Mouse (Mus musculus) urinary bladder, adult 18-20 months (tissue): ENCODE measurements around the gene Hoxc12.
A peak's percentile ranks its signal among the peaks of the same experiment; 100 is the strongest.

Experiments
- DNase-seq, 2 experiments: peaks; one replicate each; pipeline ENCODE4 v3.0.0; 2022; ENCODE audit warnings: low spot score in 2 of 2, mixed read lengths in 2 of 2

Hoxc12 gene

DNA sequence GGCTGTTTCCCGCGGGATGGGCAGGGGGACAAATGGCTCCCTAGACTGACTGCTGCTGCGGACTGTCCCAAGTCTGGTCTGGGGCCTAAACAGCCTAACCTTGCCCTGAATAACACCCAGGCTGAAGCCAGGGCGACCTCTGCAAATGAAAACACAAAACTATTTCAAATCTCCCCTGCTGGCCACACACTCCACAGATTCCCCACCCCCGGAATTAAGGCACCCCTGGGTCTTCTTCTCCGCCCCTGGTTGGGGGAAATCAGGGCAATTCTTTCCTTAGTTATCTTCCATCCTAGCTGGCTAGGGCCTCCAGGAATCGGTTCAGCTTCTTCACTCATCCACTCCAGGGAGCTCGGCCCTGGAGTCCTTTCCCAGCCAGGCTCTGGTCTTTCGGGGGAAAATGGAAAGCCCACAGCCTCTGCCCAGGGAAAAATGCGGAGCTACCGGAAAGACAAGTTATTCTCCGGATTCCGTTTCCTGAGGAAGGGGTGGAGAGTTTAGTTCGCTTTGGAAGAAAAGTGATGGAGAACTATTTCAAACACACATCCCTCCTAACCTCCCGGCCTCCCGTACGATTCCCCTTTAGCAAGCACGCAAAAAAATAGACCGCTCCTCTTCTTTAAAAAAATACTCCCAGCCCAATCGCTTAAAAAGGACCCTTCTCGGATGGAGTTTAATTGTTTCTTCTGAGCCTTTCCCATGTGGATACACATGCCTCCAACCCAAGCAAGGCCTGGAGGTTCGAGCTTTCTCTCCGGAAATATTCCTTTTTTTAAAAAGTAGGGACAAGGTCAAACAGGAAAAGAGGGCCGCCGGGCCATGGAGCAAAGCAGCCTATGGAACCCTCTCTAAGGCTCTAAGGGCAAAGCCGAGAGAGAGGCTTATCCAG, 28.7 kb downstream of the Hoxc12 start:
- DNase-seq = no peak

DNA sequence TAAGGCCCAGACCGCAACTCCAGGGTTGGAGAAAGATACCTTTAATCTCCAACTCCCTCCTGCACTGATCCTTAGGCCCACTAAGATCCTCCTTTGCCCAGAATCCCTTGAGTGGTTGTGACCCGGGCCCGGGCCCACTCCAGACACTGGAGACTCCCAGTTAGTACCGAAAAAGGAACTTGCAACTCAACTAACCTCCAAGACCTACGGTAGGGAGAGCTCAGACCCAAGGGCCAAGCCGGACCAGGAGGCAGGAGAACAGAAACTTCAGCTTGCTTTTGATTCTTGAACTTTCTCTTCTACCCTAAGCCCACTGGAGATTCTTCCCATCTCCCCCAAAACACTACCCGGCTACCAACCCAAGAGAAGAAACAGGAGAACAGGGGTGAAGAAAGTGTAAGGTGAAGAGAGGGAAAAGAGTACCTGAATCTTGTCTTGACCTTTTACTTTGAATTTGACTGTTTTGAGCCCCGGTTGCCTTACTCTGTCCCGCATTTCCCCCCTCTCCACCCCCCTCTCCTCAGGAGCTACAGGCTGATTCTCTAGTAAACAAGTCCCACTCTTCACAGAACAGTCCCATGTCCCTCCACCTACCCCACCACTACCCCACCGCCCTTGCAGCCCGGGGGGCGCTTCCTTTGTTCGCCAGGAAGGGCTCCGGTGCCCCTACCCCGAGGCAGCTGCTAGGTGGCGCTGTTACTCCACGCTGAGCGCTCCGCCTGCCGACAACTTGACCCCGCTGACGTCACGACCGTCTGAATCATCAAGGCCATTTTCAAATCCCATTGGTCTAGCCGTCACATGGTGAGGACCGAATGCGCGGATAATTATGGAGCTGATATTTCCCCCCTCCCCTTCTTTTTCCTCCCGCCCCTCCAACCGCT, 29.6 kb downstream of the Hoxc12 start:
- peak in 1 of 2 experiments; percentile 81 for DNase-seq

DNA sequence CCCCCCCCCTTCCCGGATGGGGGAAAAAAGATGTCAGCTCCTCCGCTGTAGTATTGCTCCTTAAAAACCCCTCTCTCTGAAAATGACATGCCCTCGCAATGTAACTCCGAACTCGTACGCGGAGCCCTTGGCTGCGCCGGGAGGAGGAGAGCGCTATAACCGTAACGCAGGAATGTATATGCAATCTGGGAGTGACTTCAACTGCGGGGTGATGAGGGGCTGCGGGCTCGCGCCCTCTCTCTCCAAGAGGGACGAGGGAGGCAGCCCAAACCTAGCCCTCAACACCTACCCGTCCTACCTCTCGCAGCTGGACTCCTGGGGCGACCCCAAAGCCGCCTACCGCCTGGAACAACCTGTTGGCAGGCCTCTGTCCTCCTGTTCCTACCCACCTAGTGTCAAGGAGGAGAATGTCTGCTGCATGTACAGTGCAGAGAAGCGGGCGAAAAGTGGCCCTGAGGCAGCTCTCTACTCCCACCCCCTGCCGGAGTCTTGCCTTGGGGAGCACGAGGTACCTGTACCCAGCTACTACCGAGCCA, 30.3 kb downstream of the Hoxc12 start, which contains the start of gene Hoxc10:
Gene Hoxc10 (plus strand): TSS at position 21 of the 536 bp plus-strand sequence.
- DNase-seq = no peak

DNA sequence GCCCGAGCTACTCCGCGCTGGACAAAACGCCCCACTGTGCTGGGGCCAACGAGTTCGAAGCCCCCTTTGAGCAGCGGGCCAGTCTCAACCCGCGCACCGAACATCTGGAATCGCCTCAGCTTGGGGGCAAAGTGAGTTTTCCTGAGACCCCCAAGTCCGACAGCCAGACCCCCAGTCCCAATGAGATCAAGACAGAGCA, 30.7 kb downstream of the Hoxc12 start, which contains the start of gene Hoxc5:
Gene Hoxc5 (plus strand): TSS at position 132 of the 199 bp plus-strand sequence.
- DNase-seq = no peak

DNA sequence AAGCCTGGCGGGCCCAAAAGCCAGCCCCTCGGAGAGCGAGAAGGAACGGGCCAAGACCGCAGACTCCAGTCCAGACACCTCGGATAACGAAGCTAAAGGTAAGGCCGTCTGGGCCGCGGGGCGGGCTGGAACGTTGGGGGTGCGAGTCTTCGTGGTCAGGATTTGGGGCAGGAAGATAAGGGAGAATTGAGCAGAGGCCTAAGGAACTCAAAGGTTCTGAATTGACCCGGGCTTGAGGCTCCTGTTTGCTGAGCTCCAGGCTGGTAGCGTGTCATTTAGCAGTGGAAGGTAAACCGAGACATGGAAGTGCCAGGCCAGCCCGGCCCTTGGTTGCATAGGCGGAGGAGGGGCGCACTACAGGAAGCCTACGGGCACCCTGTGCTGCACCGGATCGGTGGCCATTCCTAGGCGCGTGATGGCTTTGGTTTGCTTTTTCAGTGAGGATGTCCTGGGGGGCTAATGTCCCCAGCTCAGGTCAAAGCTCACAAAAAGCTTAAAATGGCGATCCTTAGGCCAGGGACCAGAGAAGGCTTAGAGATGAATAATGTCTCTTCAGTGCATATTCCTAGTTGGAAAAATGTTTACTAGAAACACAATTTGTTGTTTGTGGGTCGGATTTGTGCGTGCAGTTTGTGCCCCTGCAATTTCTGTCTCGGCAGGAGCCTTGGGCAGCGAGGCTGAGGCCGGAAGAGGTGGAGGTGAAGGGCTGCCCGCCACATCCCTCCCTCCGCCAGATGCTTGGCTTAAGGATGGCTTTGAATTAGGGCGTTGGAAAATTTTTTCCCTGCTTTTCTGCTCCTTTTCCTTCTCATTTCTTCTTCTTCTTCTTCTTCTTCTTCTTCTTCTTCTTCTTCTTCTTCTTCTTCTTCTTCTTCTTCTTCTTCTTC, 31.2 kb downstream of the Hoxc12 start:
- DNase-seq = no peak

DNA sequence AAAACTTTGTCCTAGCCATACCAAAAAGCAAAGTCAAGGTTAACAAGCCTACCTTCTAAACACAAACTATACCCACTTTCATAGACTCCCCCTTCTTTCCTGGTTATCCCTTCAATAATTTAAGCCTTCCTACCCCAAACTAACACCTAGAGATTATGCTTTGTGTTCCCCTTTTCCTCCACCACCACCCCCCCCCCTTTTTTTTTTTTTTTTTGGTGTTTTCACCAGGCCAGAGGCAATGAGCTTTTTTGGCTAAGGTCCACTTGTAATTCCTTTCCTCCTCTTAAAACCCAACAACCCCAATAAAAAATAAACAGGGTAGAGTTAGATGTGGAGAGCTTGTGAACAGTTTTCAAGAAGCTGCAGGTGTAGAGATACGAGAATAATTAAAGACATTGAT, 32.7 kb downstream of the Hoxc12 start:
- DNase-seq = no peak

DNA sequence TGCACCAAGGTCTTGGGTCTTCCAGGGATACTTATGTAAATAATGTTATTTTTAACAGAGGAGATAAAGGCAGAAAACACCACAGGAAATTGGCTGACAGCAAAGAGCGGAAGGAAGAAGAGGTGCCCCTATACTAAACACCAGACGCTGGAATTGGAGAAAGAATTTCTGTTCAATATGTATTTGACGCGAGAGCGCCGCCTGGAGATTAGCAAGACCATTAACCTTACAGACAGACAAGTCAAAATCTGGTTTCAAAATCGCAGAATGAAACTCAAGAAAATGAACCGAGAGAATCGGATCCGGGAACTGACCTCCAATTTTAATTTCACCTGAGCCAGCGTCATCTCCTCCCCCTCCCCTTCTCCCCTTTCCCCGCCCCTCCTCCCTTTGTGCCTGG, 34.2 kb downstream of the Hoxc12 start:
- no peak for DNase-seq

DNA sequence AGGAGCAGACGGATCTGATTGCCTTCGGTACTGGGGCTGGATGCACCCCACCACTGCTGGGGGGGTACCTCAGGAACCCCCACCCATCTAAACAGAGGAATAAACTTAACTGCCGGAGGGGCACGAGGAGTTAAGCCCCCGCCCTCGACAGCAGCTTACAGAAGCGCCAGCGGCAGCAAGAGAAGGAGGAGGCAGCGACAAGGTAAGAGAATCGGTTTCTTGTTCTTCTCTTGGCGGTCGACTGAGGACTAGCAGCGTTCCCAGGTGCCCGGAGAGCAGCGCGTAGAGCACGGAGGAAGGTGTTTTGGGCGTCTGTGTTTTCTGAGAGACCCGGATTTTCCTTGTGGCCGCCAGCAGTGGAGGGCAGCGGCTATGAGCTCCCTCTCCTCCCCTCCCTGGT, 35.7 kb downstream of the Hoxc12 start:
- no peak for DNase-seq

DNA sequence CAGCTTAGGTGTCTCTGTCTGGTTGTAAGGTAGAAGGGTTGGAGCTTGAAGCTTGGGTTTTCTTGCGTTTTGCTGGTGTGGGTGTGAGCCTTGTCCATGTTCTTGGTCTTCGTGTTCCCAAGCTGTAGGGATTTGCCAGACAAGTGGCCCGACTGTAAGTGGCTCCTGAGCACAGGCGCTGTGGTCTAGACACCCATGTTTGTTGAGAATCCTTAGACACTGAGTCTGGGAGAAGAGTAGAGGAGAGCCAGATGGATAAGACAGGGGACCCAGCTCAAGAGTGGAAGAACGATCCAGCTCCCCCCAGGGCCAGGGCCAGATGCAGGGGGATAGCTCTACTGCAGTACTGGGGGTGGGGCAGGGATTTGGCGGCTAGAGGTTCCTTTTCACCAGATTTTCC, 36.2 kb downstream of the Hoxc12 start:
- DNase-seq = no peak

DNA sequence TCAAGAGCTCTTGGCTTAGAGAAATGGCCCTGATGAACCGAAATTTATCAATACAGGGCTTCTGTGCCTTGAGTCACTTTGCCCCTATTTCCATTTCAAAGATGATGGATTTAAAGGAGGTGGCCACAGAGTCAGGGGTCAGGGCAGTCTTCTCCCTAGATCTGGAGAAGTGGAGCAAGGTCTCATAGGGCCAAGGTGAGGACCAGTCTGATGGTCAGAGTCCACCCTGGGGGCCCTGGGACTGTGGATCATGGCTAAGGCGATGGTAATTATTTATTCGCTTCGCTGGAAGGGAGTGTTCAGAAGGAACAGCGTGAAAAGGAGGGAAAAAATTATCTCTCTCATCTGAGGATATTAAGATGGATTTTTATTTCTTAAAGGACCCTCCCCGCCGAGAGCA, 38.5 kb downstream of the Hoxc12 start:
- no peak for DNase-seq

DNA sequence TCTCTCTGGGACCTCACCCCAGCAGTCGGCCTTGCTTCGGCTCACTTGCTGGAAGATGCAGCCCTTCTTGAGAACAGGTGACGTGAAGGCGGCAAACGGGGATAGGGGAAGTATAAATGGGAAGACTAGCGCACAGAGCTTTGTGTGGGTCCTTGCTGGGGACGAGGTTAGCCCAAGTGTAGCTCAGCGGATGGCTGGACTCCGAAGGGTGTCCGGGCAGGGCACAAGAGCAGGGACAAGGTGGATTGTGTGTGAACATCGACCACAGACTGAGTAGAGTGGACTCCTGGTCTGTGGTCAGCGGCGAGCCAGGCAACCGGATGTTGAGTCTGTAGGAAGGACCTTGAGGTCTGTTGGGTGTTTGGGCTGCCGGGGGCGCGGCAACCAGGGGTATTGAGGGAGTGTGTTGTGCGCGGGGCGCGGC, 39.1 kb downstream of the Hoxc12 start:
- DNase-seq = no peak

DNA sequence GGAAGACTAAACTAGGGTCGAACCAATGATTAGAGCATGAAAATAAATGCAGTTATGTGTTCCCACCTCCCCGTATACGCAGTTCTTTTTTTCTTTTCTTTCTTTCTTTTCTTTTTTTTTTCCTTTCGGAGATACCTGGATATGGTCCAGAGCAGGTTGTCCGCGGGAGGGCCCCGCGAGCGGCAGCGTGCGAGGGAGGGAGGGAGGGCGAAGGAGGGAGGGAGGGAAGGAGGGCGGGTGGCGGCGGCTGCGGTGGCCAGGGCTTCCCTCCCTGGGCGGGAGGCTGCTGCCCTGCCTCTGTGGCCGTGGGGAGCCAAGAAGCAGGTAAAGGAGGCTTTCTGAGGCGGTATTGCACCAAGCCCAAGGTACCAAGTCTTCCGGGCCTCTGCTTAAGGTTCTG, 39.6 kb downstream of the Hoxc12 start, which contains the start of gene Hoxc9:
Gene Hoxc9 (plus strand): TSS at position 269 of the 400 bp plus-strand sequence.
- no peak for DNase-seq

DNA sequence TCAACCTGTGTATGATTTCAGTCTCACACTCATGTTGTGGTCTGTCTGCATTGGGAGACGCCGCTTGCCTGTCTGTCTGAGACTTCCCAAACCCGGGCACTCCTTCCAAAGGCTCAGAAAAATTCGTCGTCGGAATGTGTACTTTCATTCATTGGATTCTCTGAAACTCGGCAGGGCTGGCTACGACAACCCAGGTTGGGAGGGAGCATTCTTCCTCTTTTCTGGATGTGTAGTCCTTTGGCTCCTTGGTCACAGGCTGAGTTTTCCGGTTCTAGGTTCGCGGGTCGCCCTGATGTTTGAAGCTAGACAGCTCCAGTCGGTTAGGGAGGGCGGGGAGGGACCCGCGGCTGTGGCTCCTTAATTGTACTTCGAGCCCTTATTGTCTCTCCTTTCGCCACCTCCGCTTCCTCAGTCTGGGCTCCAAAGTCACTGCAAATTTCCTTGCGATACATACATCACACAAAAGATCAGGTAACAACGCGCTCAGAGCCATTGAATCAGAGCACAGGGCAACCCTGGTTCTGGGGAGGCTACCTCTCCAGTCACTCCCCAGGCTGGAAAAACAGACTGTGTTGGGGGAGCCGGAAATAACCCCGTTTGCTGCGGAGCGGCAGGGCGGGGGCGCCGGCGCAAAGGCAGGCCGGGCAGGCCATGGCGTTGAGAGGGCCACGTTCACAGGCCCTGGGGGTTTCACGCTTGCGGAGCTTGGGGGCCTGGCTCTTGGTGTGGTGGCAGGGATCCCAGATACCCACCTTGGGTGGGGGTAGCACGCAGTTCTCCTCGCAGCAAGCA, 40.3 kb downstream of the Hoxc12 start:
- no peak for DNase-seq

DNA sequence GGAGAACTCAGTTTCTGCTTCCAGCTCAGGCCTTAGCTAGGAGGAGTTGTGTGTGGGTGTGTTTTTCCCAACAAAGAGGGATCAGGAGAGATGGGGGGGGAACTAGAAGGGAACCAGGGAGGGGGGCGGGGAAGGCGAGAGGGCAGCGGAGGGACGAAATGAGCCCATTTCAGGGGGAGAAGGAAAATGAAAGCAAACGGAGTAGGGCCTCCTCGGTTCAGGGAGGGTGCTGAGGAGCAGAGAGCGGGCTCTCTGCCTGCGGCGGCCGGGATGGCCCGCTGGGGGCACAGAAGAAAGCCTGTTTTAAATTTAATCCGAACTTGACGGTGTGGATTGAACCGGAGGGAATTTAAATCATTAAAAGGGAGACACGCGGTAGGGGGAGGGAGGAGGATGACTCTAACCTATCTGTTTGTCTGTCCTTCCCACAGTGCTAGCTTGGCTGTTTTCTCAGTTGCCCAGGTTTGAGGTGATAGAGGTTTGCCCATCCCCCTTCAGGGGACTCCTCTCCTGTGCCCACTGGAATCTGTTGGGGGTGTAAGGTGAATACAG, 40.9 kb downstream of the Hoxc12 start:
- DNase-seq = no peak

DNA sequence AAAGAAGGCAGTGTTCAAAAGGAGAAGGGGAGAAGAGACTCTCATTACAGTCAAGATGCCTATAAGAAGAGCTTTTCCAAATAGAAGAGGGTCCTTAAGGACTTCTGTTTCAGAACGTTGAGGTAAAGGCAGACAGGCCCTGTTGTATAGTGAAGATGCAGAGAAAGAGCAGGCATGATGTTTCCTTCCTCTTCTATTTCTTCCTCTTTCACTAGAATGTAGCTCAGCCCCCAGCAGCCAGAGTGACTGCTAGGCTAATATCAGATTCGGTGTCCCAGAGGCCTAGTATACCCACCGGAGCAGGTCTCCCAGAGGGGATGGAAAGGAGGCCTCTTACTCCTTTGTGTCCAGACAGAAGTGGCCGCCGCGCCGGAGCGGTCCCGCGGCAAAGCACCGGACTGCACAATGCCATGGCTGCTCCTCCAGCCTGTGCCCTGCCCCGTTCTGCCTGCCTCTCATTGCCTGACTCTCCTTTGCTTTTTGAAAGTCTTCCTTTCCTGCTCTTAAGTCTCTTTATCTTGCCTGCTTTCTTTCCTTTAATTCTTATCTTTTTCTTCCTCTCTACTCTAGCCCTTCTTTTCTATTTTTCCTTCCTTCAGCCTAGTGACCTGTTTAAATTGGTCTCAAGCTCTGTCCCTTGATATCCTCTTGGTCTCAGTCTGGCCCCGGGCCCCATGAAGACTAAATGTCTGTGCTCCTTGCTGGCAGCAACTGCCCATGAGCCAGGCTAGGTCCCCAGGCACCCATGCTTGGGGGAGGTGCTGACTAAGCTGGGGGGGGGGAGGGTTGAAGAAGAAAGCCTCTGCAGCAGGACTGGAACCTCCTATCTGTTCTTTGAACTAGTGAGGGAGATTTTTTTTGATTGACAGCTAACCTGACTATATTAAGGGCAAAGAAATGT, 42.3 kb downstream of the Hoxc12 start:
- no peak for DNase-seq

DNA sequence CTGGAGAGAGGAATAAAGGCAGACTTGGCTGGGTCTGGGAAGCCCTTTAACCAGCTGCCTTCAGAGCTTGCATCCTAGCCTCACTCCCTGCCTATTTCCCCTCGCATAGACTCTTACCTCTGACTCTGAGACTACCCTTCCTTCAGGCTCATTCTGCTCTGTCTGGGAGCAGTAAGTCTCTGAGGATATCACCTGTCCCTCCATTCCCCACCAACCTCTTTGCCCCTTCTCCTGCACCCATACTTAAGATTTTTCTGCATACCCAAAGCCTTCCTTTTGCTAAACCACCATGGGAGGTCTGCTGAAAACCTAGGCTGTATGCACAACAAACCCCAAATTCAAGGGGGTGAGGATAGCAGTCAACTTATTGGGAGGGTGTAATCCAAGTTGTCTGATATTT, 43.4 kb downstream of the Hoxc12 start:
- no peak for DNase-seq

DNA sequence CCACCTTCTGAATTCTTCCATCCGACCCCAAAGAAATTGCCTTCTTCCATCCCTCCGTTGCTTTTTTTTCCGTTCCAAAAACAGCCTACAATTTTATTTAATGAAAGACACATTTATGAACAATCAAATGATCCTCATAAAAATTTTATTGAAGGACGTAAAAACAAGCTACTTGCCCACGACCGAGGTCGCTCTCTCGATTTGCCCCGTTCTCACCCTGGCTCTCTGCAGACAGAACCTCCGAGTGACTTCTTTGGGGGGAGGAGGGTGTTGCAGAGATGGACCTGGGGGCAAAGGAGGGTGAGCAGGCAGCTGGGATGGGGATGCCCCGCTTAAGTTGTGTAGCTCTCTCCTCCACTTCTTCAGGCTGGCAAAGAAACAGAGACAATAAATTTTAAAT, 43.8 kb downstream of the Hoxc12 start:
- DNase-seq = no peak

DNA sequence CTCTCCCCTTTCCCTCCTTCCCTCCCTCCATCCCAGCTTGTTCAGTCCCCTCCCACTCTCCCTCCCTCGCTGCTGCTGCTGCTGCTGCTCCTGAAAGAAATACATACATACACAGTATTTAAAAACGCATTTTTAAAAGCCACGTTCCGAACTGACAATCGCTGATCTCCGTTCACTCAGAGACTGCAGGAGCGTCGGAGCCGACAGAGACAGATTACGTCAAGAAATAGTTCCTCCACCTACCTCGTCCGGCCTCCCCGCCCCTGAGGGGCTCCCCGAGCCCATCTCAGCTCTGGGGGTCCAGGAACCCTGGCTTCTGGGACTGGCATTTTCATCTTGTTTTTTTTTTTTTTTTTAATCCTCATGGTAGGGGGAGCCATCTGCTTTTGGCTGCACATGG, 44.4 kb downstream of the Hoxc12 start:
- DNase-seq = no peak
